10 mouse cellular contexts compared by ENCODE assay signal in the genomic region with DNA sequence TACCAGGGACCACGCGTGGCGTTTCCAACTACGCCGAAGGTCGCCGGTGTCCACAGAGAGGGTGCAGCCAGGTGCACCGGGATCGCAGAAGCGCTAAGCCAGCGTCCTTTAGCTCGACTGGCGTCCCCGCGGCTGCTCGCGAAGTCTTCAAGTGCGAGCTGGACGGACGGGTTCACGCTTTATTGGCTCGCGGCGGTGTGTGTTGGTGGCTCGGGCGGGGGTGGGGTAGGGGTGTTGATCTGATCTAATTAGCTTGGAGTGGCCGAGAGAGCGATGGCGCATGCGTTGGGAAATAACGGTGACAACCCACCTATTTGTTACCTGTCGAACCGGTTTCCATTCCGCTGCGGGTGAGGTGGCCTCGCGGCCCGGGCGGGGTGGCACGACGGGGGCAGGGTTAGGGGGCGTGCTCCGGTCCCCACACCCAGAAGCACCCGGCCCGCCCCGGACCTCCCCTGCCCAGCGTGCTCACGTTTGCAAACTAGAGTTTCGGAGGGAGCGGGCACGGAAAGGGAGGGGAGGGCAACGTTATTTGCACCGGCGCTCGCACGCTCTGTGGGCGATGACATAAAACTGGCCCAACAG. TPM values are rescaled to one million over a fixed set of nuclear protein-coding genes. Genes with fewer than 3 reads are reported as not detected.
DNase-seq lines count a peak whose midpoint lies in the region; ATAC-seq lines count a peak whose summit lies in the region.
"Had no signal": no experiment of that assay in that cellular context is flagged by ENCODE, and none has a peak within 500 bp of the region (broad histone marks: within the 10 kb centered on the region; RNA-seq: fewer than 3 reads in every experiment).

A gene (minus strand): TSS at position 190 of the 585 bp plus-strand sequence.

- H3K4me3 ChIP-seq in heart, embryonic 10.5 days: peak within 1 kb of the TSS; percentile 55
- peak within 1 kb of the TSS; percentile 44 for H3K4me3 ChIP-seq in intestine, embryonic 14.5 days (ENCODE audit: low read depth, low read length)
- peak within 1 kb of the TSS; percentile 35 for H3K4me3 ChIP-seq in liver, embryonic 15.5 days (replicated peaks)
- peak within 1 kb of the TSS; percentile 41 for H3K4me3 ChIP-seq in neural tube, embryonic 15.5 days (replicated peaks)

- peaks cover 100% of the 10 kb centered on the region for H3K27me3 ChIP-seq in heart, embryonic 10.5 days (ENCODE audit: insufficient read depth, poor library complexity, severe bottlenecking)
- peaks cover 73% of the 10 kb centered on the region for H3K27me3 ChIP-seq in intestine, embryonic 14.5 days (replicated peaks; ENCODE audit: control insufficient read depth, insufficient read depth, low read length)
- H3K27me3 ChIP-seq in liver, embryonic 15.5 days: peaks cover 100% of the 10 kb centered on the region
- peaks cover 96% of the 10 kb centered on the region for H3K27me3 ChIP-seq in neural tube, embryonic 15.5 days (replicated peaks)

- peak; percentile 87 for ATAC-seq in intestine, embryonic 14.5 days (replicated peaks; ENCODE audit: low FRiP score, low TSS enrichment, low read depth)
- no peak for ATAC-seq in liver, embryonic 15.5 days (ENCODE audit: insufficient read depth)
- ATAC-seq in neural tube, embryonic 15.5 days (ENCODE audit: low FRiP score): no peak
- no peak for ATAC-seq in megakaryocyte progenitor cell, adult 5-6 weeks (replicated peaks; ENCODE audit: poor library complexity)

- H3K4me2 ChIP-seq in intestine, embryonic 14.5 days (ENCODE audit: low read length): peak within 1 kb of the TSS; percentile 55
- H3K4me2 ChIP-seq in liver, embryonic 15.5 days: peak within 1 kb of the TSS; percentile 58
- H3K4me2 ChIP-seq in neural tube, embryonic 15.5 days: peak within 1 kb of the TSS; percentile 73

- no peaks in the 10 kb centered on the region for H3K9me3 ChIP-seq in heart, embryonic 10.5 days
- no peaks in the 10 kb centered on the region for H3K9me3 ChIP-seq in intestine, embryonic 14.5 days (ENCODE audit: control insufficient read depth, low read length)
- H3K9me3 ChIP-seq in liver, embryonic 15.5 days (replicated peaks): no peaks in the 10 kb centered on the region
- H3K9me3 ChIP-seq in neural tube, embryonic 15.5 days (replicated peaks): no peaks in the 10 kb centered on the region

- no peak within 1 kb of the TSS for H3K27ac ChIP-seq in heart, embryonic 10.5 days
- peak within 1 kb of the TSS; percentile 75 for H3K27ac ChIP-seq in intestine, embryonic 14.5 days (ENCODE audit: low read depth)
- no peak within 1 kb of the TSS for H3K27ac ChIP-seq in liver, embryonic 15.5 days (replicated peaks)
- H3K27ac ChIP-seq in neural tube, embryonic 15.5 days (replicated peaks): no peak within 1 kb of the TSS

- peak within 1 kb of the TSS; percentile 50 for H3K9ac ChIP-seq in intestine, embryonic 14.5 days (ENCODE audit: low read length)
- no peak within 1 kb of the TSS for H3K9ac ChIP-seq in liver, embryonic 15.5 days
- peak within 1 kb of the TSS; percentile 24 for H3K9ac ChIP-seq in neural tube, embryonic 15.5 days (replicated peaks)

- WGBS in heart, embryonic 10.5 days: under 1% methylated on average over 57 of the region's 57 CpGs
- WGBS in intestine, embryonic 14.5 days: under 1% methylated on average over 56 of the region's 57 CpGs
- WGBS in liver, embryonic 15.5 days (ENCODE audit: insufficient replicate concordance): under 1% methylated on average over 57 of the region's 57 CpGs
- under 1% methylated on average over 57 of the region's 57 CpGs for WGBS in neural tube, embryonic 15.5 days

- no peaks in the 10 kb centered on the region for H3K36me3 ChIP-seq in heart, embryonic 10.5 days
- no peaks in the 10 kb centered on the region for H3K36me3 ChIP-seq in intestine, embryonic 14.5 days (ENCODE audit: control insufficient read depth, insufficient read depth, low read length)
- no peaks in the 10 kb centered on the region for H3K36me3 ChIP-seq in liver, embryonic 15.5 days (replicated peaks)
- no peaks in the 10 kb centered on the region for H3K36me3 ChIP-seq in neural tube, embryonic 15.5 days

- DNase-seq in heart, embryonic 10.5 days (ENCODE audit: low spot score): no peak
- DNase-seq in heart, postnatal 4 days: no peak
- DNase-seq in embryo, embryonic 9.5 days (ENCODE audit: extremely low spot score): peak; percentile 38
- peak; percentile 81 for DNase-seq in intestine, embryonic 14.5 days (ENCODE audit: low spot score)
- no peak for DNase-seq in adrenal gland, postnatal 4 days (ENCODE audit: low spot score in 2 of 2)

- H3K4me1 ChIP-seq in heart, embryonic 10.5 days: peaks cover 24% of the 10 kb centered on the region
- H3K4me1 ChIP-seq in intestine, embryonic 14.5 days (replicated peaks; ENCODE audit: control insufficient read depth, insufficient read depth, low read length): peaks cover 10% of the 10 kb centered on the region
- peaks cover 14% of the 10 kb centered on the region for H3K4me1 ChIP-seq in liver, embryonic 15.5 days (replicated peaks)
- H3K4me1 ChIP-seq in neural tube, embryonic 15.5 days: peaks cover 18% of the 10 kb centered on the region

RNA-seq across cellular contexts. Expression of the gene that starts here (rescaled TPM):
- 0.35 TPM in 1 of 2 replicates, not detected in the other for polyA plus RNA-seq in heart, embryonic 10.5 days (2016; fragmentation: Nextera tagmentation; extraction: Ambion mirVana)
- total RNA-seq in heart, postnatal 4 days (2021): not detected
- polyA plus RNA-seq in intestine, embryonic 14.5 days (2014; fragmentation: Nextera tagmentation; extraction: Ambion mirVana): 17.5 and 18.6 TPM in 2 replicates
- polyA plus RNA-seq in liver, embryonic 15.5 days (2015; fragmentation: Nextera tagmentation; extraction: Ambion mirVana): 0.05 TPM in 1 of 2 replicates, not detected in the other
- polyA plus RNA-seq in neural tube, embryonic 15.5 days (2015; fragmentation: Nextera tagmentation; extraction: Ambion mirVana): 0.06 and 2.0 TPM in 2 replicates
- total RNA-seq in adrenal gland, postnatal 4 days (2021): 1 to 10 TPM in 1 of 2 experiments, not detected in 1; 1.6 TPM
- not detected in 2 replicates for total RNA-seq in megakaryocyte progenitor cell, adult 5-6 weeks (2015)
- total RNA-seq in megakaryocyte progenitor cell, adult 5-6 weeks (2017): not detected in 2 replicates
- total RNA-seq: heart, postnatal 36 days; MEL had no signal

Comparison
In these comparisons a context has a peak if more than half of its experiments do, and no peak if none do; other contexts are left out.
1. DNase-seq: peak in embryo, embryonic 9.5 days (single experiment) and intestine, embryonic 14.5 days (single experiment); none in heart, embryonic 10.5 days (single experiment), heart, postnatal 4 days (single experiment) and adrenal gland, postnatal 4 days (0 of 2).
2. Peak in every context shown above with its lines, with median percentiles within 50 percentile points of each other: H3K4me3 ChIP-seq and H3K4me2 ChIP-seq.